Mouse (Mus musculus): ENCODE results near the gene Slc1a5. TPM values are rescaled to one million over a fixed set of nuclear protein-coding genes. Genes with fewer than 3 reads are reported as not detected.

Gene Slc1a5
- polyA plus RNA-seq, 1 experiment, result 113 TPM

DNA sequence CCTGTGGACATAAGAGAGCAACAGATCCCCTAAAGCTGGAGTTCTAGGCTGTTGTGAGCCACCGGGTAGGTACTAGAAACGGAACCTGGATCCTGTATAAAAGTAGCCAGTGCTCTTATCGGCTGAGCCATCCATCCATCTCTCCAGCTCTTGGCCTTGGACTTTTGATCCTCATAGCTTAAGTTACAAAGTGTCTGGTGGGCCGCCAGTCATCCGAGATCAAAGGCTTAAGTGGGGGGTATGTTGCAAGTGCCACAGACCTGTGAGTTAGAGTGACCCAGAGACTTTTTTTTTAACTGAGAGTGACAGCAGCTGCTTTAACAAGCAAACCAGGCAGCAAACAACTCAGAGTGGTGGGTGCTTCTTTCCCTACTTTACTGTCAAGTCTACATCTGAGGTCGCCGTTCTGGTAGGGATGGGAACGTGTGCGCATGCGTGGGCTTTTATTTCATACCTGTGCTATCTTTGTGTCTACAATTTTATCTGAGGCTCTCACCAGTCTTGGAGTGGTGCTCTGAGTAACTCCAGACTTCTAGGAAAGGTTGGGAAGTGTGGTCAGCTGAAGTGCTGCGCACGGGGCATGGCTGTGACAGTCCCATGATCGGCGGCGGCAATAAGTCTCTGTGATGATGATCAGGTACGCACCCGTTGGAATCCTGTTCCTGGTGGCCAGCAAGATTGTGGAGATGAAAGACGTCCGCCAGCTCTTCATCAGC lies 12.0 kb downstream of the Slc1a5 start:
- Histone ChIP-seq H3K36me3 (ENCODE audit: control insufficient read depth, insufficient read depth) (peaks cover 12% of the 10 kb centered on the region), H3K4me2 (ENCODE audit: low read depth) (no peak overlapping the region), H3K27me3 (ENCODE audit: control insufficient read depth, insufficient read depth, insufficient read length) (no peaks in the 10 kb centered on the region), H3K79me2 (ENCODE audit: control insufficient read depth, insufficient read depth) (no peaks in the 10 kb centered on the region), H3ac (ENCODE audit: control insufficient read depth, insufficient read length) (no peak overlapping the region), H3K4me3 (no peak overlapping the region)
- TF ChIP-seq MAX (IDR thresholded peaks at IDR 0.05; ENCODE audit: low read depth) (no peak), POLR2AphosphoS2 (IDR thresholded peaks at IDR 0.05; ENCODE audit: insufficient read length, low read depth) (no peak), REST (IDR thresholded peaks at IDR 0.05; ENCODE audit: insufficient read depth, insufficient read length) (no peak), POLR2A (IDR thresholded peaks at IDR 0.05; ENCODE audit: insufficient read length, low read depth) (no peak), TCF12 (IDR thresholded peaks at IDR 0.05; ENCODE audit: insufficient read depth, poor library complexity, severe bottlenecking) (no peak), USF1 (IDR thresholded peaks at IDR 0.05; ENCODE audit: low read depth) (no peak), TCF3 (IDR thresholded peaks at IDR 0.05; ENCODE audit: insufficient read length, low read depth) (no peak), MYOD1 (IDR thresholded peaks at IDR 0.05; ENCODE audit: control insufficient read depth in 1 of 3, insufficient read length in 2 of 3, low read depth in 2 of 3) (no peak), MYOG (IDR thresholded peaks at IDR 0.05; ENCODE audit: control insufficient read depth in 1 of 3, insufficient read depth in 1 of 3, insufficient read length in 2 of 3, low read depth in 2 of 3) (no peak), E2F4 (IDR thresholded peaks at IDR 0.05; ENCODE audit: insufficient read depth) (no peak), CEBPB (IDR thresholded peaks at IDR 0.05; ENCODE audit: insufficient read depth, poor library complexity, severe bottlenecking) (no peak), SRF (IDR thresholded peaks at IDR 0.05; ENCODE audit: control insufficient read depth, insufficient read length, low read depth) (no peak)

DNA sequence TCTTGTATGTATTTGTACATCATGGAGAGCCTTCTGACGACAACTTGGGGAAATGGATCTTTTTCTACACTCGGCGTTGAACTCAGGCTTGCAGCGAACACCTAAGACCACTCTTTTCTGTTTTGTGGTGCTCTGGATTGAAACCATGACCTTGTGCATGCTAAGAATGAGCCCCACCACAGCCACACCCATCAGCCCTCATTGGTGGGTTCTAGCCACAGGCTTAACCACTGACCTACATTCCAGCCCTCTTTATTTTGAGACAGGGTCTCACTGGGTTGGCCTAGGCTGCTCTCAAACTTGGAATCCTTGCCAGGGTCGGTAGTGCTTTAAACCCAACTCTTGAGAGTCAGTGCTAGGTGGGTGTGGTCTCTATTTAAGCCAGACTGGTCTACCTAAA lies 13.7 kb downstream of the Slc1a5 start:
- Histone ChIP-seq H3K36me3 (ENCODE audit: control insufficient read depth, insufficient read depth) (peaks cover 15% of the 10 kb centered on the region), H3K27me3 (ENCODE audit: control insufficient read depth, insufficient read depth, insufficient read length) (no peaks in the 10 kb centered on the region), H3K79me2 (ENCODE audit: control insufficient read depth, insufficient read depth) (no peaks in the 10 kb centered on the region), H3ac (ENCODE audit: control insufficient read depth, insufficient read length) (no peak overlapping the region), H3K4me2 (ENCODE audit: low read depth) (no peak overlapping the region), H3K4me3 (no peak overlapping the region)
- no peak for TF ChIP-seq POLR2AphosphoS2 (IDR thresholded peaks at IDR 0.05; ENCODE audit: insufficient read length, low read depth)
- TF ChIP-seq E2F4 (IDR thresholded peaks at IDR 0.05; ENCODE audit: insufficient read depth), result no peak
- no peak for TF ChIP-seq MAX (IDR thresholded peaks at IDR 0.05; ENCODE audit: low read depth)
- TF ChIP-seq MYOG (IDR thresholded peaks at IDR 0.05; ENCODE audit: control insufficient read depth in 1 of 3, insufficient read depth in 1 of 3, insufficient read length in 2 of 3, low read depth in 2 of 3), result no peak
- no peak for TF ChIP-seq USF1 (IDR thresholded peaks at IDR 0.05; ENCODE audit: low read depth)
- TF ChIP-seq TCF3 (IDR thresholded peaks at IDR 0.05; ENCODE audit: insufficient read length, low read depth), result no peak
- no peak for TF ChIP-seq CEBPB (IDR thresholded peaks at IDR 0.05; ENCODE audit: insufficient read depth, poor library complexity, severe bottlenecking)
- no peak for TF ChIP-seq REST (IDR thresholded peaks at IDR 0.05; ENCODE audit: insufficient read depth, insufficient read length)
- TF ChIP-seq POLR2A (IDR thresholded peaks at IDR 0.05; ENCODE audit: insufficient read length, low read depth), result no peak
- no peak for TF ChIP-seq TCF12 (IDR thresholded peaks at IDR 0.05; ENCODE audit: insufficient read depth, poor library complexity, severe bottlenecking)
- no peak for TF ChIP-seq SRF (IDR thresholded peaks at IDR 0.05; ENCODE audit: control insufficient read depth, insufficient read length, low read depth)
- TF ChIP-seq MYOD1 (IDR thresholded peaks at IDR 0.05; ENCODE audit: control insufficient read depth in 1 of 3, insufficient read length in 2 of 3, low read depth in 2 of 3), result no peak

DNA sequence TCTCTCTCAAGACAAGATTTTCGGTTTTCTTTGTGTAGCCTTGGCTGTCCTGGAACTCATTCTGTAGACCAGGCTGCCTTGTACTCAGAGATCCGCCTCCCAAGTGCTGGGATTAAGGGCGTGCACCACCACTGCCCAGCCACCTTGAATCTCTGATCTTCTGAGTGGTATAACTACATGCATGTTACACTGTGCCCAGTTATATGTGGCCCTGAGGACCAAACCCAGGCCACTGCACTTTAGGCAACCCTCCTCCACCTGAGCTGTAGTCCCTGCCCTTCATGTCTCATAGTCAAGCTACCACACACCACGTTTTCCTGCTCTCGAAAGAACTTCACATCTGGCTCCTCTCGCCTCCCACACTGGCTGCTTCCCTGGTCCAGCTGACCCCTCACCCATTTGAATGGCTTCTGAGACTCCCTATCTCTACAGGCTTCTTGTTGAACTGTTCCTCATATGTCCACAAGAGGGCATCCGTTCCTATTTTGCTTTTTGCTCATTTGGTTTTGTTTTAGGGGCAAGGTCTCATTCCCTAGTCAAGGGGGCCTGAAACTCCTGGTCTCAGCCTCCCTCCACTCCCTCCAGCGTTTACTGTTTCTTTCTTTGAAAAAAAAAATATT lies 23.4 kb downstream of the Slc1a5 start:
- H3ac ChIP-seq (ENCODE audit: control insufficient read depth, insufficient read length), result no peak overlapping the region
- H3K4me3 ChIP-seq, result no peak overlapping the region
- H3K27me3 ChIP-seq (ENCODE audit: control insufficient read depth, insufficient read depth, insufficient read length), result no peaks in the 10 kb centered on the region
- no peaks in the 10 kb centered on the region for H3K36me3 ChIP-seq (ENCODE audit: control insufficient read depth, insufficient read depth)
- TF ChIP-seq MAX (IDR thresholded peaks at IDR 0.05; ENCODE audit: low read depth), result no peak
- no peaks in the 10 kb centered on the region for H3K79me2 ChIP-seq (ENCODE audit: control insufficient read depth, insufficient read depth)
- peak overlapping the region; percentile 24 for H3K4me2 ChIP-seq (ENCODE audit: low read depth)

DNA sequence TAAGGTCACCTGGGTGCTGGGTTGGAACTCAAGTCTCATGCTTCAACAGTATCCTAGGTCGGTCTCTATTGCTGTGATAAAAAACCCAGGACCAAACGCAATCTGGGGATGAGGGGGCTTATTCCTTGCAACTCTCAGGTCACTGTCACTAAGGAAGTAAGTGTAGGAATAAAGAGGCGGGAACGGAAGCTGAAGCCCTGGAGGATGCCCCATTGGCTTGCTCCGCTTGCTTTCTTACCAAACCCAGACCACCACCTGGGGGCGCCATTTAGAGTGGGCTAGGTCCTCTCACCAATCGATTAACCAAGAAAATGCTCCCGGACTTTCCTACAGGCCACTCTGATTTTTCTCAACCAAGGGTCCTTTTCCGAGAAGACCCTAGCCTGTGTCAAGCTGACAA lies 26.8 kb downstream of the Slc1a5 start:
- TF ChIP-seq E2F4 (IDR thresholded peaks at IDR 0.05; ENCODE audit: insufficient read depth), result no peak
- TF ChIP-seq TCF3 (IDR thresholded peaks at IDR 0.05; ENCODE audit: insufficient read length, low read depth), result no peak
- TF ChIP-seq USF1 (IDR thresholded peaks at IDR 0.05; ENCODE audit: low read depth), result no peak
- no peak for TF ChIP-seq REST (IDR thresholded peaks at IDR 0.05; ENCODE audit: insufficient read depth, insufficient read length)
- no peak for TF ChIP-seq CEBPB (IDR thresholded peaks at IDR 0.05; ENCODE audit: insufficient read depth, poor library complexity, severe bottlenecking)
- TF ChIP-seq TCF12 (IDR thresholded peaks at IDR 0.05; ENCODE audit: insufficient read depth, poor library complexity, severe bottlenecking), result no peak
- no peak for TF ChIP-seq POLR2AphosphoS2 (IDR thresholded peaks at IDR 0.05; ENCODE audit: insufficient read length, low read depth)
- TF ChIP-seq MYOG (IDR thresholded peaks at IDR 0.05; ENCODE audit: control insufficient read depth in 1 of 3, insufficient read depth in 1 of 3, insufficient read length in 2 of 3, low read depth in 2 of 3), result no peak
- TF ChIP-seq MAX (IDR thresholded peaks at IDR 0.05; ENCODE audit: low read depth), result no peak
- no peak for TF ChIP-seq POLR2A (IDR thresholded peaks at IDR 0.05; ENCODE audit: insufficient read length, low read depth)
- no peak overlapping the region for H3K4me2 ChIP-seq (ENCODE audit: low read depth)
- no peak overlapping the region for H3ac ChIP-seq (ENCODE audit: control insufficient read depth, insufficient read length)
- no peaks in the 10 kb centered on the region for H3K36me3 ChIP-seq (ENCODE audit: control insufficient read depth, insufficient read depth)
- no peaks in the 10 kb centered on the region for H3K27me3 ChIP-seq (ENCODE audit: control insufficient read depth, insufficient read depth, insufficient read length)
- H3K79me2 ChIP-seq (ENCODE audit: control insufficient read depth, insufficient read depth), result no peaks in the 10 kb centered on the region
- no peak overlapping the region for H3K4me3 ChIP-seq

DNA sequence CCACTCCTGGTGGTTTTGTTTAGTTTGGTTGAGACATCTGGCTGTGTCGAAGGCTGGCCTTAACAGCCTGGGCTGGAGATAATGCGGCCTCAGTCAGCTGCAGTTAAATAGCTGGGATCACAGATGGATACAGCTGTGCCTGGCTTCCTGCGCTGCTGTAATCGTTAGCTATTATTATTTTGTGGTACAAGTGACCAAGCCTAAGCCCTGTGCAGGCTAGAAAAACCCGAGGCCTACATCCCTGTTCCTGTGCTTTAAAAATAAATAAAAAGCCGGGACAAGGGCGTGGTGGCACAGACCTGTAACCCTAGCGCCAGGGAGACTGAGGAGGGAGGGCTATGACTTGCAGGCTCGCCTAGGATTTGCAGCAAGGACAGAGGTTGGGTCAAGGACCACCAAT lies 27.5 kb downstream of the Slc1a5 start:
- Histone ChIP-seq H3K4me3 (no peak overlapping the region), H3ac (ENCODE audit: control insufficient read depth, insufficient read length) (no peak overlapping the region), H3K79me2 (ENCODE audit: control insufficient read depth, insufficient read depth) (no peaks in the 10 kb centered on the region), H3K36me3 (ENCODE audit: control insufficient read depth, insufficient read depth) (no peaks in the 10 kb centered on the region), H3K4me2 (ENCODE audit: low read depth) (no peak overlapping the region), H3K27me3 (ENCODE audit: control insufficient read depth, insufficient read depth, insufficient read length) (no peaks in the 10 kb centered on the region)
- TF ChIP-seq POLR2A (IDR thresholded peaks at IDR 0.05; ENCODE audit: insufficient read length, low read depth) (no peak), POLR2AphosphoS2 (IDR thresholded peaks at IDR 0.05; ENCODE audit: insufficient read length, low read depth) (no peak), MYOG (IDR thresholded peaks at IDR 0.05; ENCODE audit: control insufficient read depth in 1 of 3, insufficient read depth in 1 of 3, insufficient read length in 2 of 3, low read depth in 2 of 3) (no peak), TCF12 (IDR thresholded peaks at IDR 0.05; ENCODE audit: insufficient read depth, poor library complexity, severe bottlenecking) (no peak), CEBPB (IDR thresholded peaks at IDR 0.05; ENCODE audit: insufficient read depth, poor library complexity, severe bottlenecking) (no peak), USF1 (IDR thresholded peaks at IDR 0.05; ENCODE audit: low read depth) (no peak), E2F4 (IDR thresholded peaks at IDR 0.05; ENCODE audit: insufficient read depth) (no peak), SRF (IDR thresholded peaks at IDR 0.05; ENCODE audit: control insufficient read depth, insufficient read length, low read depth) (no peak)

Data from myocyte (in vitro differentiated cells).